Mouse (Mus musculus) liver, adult 2 months (tissue): ENCODE results near the gene Rpl23a.

Source experiments
- CTCF ChIP-seq: fragments of 200-500 bp; IDR thresholded peaks from 2 replicates; pipeline ENCODE4 v1.5.1; 2011; ENCODE audit warnings: low read depth, low read length, control low read depth
- POLR2A ChIP-seq: fragments of 200-500 bp; IDR thresholded peaks from 2 replicates; pipeline ENCODE4 v1.6.1; 2011; ENCODE audit warnings: low read length, control low read depth; ENCODE audit not compliant: insufficient read depth; ENCODE audit errors: extremely low read depth

- TF ChIP-seq POLR2A, result no peak
- TF ChIP-seq CTCF, result no peak
Observed at GRCm38 (mm10) chr11:78179438-78179999, 3.9 kb downstream of the Rpl23a start.
